Mouse (Mus musculus): ENCODE measurements around the gene Crtc1. TPM values are rescaled to one million over a fixed set of nuclear protein-coding genes. Genes with fewer than 3 reads are reported as not detected.

Gene Crtc1
- polyA plus RNA-seq, 1 experiment: 9.6 TPM

DNA sequence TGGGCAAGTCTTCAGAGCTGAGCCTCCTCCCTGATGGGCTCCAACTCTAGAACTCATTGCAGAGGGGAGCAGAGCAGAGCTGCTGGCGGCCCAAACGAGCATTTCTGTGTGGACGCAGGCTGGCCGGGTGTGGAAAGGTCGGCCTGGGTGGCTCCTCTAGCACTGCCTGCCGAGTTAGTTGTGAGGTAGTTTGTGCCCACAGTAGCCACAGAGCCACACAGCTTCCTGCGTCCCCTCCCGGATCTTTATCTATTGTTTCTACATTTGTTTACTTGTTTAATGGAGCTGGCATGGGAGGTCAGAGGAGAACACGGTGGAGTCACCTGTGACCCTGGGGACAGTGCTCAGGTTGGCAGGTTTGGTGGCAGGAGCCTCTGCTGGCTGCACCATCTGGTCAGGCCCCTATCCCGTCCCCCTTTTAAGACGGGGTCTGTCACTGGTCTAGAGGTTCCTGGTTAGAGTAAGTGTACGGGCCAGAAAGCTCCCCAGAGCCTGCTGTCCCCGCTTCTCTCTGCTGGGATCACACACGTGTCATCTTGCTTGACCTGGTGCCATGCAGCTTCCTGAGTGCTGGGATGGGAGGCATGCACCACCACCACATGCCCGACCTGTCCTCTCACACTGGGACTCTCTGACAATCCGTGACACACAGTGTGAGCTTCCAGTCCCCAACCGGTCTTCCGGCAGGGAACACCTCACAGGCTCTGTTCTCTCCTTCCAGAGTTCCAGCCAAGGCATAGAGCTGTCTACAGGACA is 17.9 kb downstream of the Crtc1 start:
- no peak for TF ChIP-seq POLR2AphosphoS2 (IDR thresholded peaks at IDR 0.05; ENCODE audit: insufficient read length, low read depth)
- TF ChIP-seq REST (IDR thresholded peaks at IDR 0.05; ENCODE audit: insufficient read depth, insufficient read length): no peak
- TF ChIP-seq CEBPB (IDR thresholded peaks at IDR 0.05; ENCODE audit: insufficient read depth, poor library complexity, severe bottlenecking): no peak
- no peak for TF ChIP-seq TCF12 (IDR thresholded peaks at IDR 0.05; ENCODE audit: insufficient read depth, poor library complexity, severe bottlenecking)
- TF ChIP-seq USF1 (IDR thresholded peaks at IDR 0.05; ENCODE audit: low read depth): no peak
- no peak for TF ChIP-seq E2F4 (IDR thresholded peaks at IDR 0.05; ENCODE audit: insufficient read depth)
- TF ChIP-seq MAX (IDR thresholded peaks at IDR 0.05; ENCODE audit: low read depth): no peak
- no peak for TF ChIP-seq MYOG (IDR thresholded peaks at IDR 0.05; ENCODE audit: control insufficient read depth in 1 of 3, insufficient read depth in 1 of 3, insufficient read length in 2 of 3, low read depth in 2 of 3)
- no peak for TF ChIP-seq TCF3 (IDR thresholded peaks at IDR 0.05; ENCODE audit: insufficient read length, low read depth)
- TF ChIP-seq SRF (IDR thresholded peaks at IDR 0.05; ENCODE audit: control insufficient read depth, insufficient read length, low read depth): no peak
- TF ChIP-seq POLR2A (IDR thresholded peaks at IDR 0.05; ENCODE audit: insufficient read length, low read depth): no peak
- TF ChIP-seq MYOD1 (IDR thresholded peaks at IDR 0.05; ENCODE audit: control insufficient read depth in 1 of 3, insufficient read length in 2 of 3, low read depth in 2 of 3): no peak
- no peak overlapping the region for H3K4me3 ChIP-seq
- H3K4me2 ChIP-seq (ENCODE audit: low read depth): no peak overlapping the region
- H3K79me2 ChIP-seq (ENCODE audit: control insufficient read depth, insufficient read depth): no peaks in the 10 kb centered on the region
- no peaks in the 10 kb centered on the region for H3K36me3 ChIP-seq (ENCODE audit: control insufficient read depth, insufficient read depth)
- no peaks in the 10 kb centered on the region for H3K27me3 ChIP-seq (ENCODE audit: control insufficient read depth, insufficient read depth, insufficient read length)
- no peak overlapping the region for H3ac ChIP-seq (ENCODE audit: control insufficient read depth, insufficient read length)

DNA sequence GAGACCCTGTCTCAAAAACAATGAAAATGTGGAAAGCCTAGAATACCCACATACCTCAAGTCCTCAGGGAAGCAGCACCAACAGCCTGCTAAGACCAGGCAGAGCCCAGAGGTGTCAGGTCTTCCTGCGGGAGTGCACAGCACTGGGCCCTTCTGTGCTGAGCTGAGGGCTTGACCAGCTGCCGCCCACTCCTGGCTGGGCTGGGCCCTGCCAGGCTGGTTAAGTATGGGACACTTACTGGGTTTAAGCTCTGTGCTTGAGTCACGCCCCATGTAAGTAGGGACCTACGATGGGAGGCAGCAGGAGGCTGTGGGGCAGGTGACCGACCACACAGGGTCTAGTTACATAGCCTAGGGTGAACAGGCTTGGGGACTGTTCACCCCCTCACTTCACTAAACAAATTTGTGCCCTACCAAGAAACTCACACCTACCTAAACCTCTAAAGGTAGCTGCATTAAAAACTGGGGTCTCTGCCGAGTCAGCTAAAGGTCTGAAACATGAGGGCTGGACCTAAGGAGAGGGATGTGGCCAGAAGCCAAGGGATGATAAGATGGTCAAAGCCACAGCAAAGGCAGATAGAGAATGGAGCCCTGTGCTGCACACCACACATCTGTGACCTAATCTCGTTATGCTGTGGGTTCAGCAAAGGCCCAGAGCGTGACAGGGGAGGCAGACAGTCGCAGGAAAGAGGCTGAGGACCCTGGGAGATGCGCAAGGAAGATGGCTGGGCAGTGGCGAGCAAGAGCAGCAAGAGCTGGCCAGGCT is 19.3 kb downstream of the Crtc1 start:
- TF ChIP-seq SRF (IDR thresholded peaks at IDR 0.05; ENCODE audit: control insufficient read depth, insufficient read length, low read depth): no peak
- TF ChIP-seq MYOG (IDR thresholded peaks at IDR 0.05; ENCODE audit: control insufficient read depth in 1 of 3, insufficient read depth in 1 of 3, insufficient read length in 2 of 3, low read depth in 2 of 3): peak in 2 of 3 experiments; percentile 21 to 54
- TF ChIP-seq MYOD1 (IDR thresholded peaks at IDR 0.05; ENCODE audit: control insufficient read depth in 1 of 3, insufficient read length in 2 of 3, low read depth in 2 of 3): peak in 1 of 3 experiments; percentile 64
- TF ChIP-seq POLR2AphosphoS2 (IDR thresholded peaks at IDR 0.05; ENCODE audit: insufficient read length, low read depth): no peak
- H3ac ChIP-seq (ENCODE audit: control insufficient read depth, insufficient read length): no peak overlapping the region
- H3K4me2 ChIP-seq (ENCODE audit: low read depth): no peak overlapping the region
- H3K79me2 ChIP-seq (ENCODE audit: control insufficient read depth, insufficient read depth): no peaks in the 10 kb centered on the region
- H3K27me3 ChIP-seq (ENCODE audit: control insufficient read depth, insufficient read depth, insufficient read length): no peaks in the 10 kb centered on the region
- no peaks in the 10 kb centered on the region for H3K36me3 ChIP-seq (ENCODE audit: control insufficient read depth, insufficient read depth)
- H3K4me3 ChIP-seq: no peak overlapping the region

DNA sequence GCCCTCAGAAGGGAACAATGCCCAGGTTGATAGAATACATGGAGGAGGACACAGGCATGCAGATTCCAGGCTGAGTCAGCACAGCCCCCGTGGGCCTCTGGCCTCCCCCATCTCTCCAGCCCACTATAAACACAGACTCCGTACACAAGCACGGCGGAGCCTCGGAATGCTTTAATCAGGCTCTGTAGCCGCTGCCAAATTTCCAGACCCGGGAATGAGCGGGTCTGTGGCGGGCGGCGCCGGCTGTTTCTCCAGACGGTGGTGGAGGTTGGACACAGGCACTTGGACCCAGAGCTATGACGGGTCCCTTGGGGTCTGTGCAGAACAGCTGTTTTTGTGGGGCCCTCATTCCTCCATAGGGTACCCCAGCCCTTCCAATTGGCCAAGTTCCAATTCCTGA is 20.4 kb downstream of the Crtc1 start:
- H3K4me3 ChIP-seq: no peak overlapping the region
- no peaks in the 10 kb centered on the region for H3K79me2 ChIP-seq (ENCODE audit: control insufficient read depth, insufficient read depth)
- H3K36me3 ChIP-seq (ENCODE audit: control insufficient read depth, insufficient read depth): no peaks in the 10 kb centered on the region
- no peaks in the 10 kb centered on the region for H3K27me3 ChIP-seq (ENCODE audit: control insufficient read depth, insufficient read depth, insufficient read length)
- H3ac ChIP-seq (ENCODE audit: control insufficient read depth, insufficient read length): no peak overlapping the region
- peak in 1 of 3 experiments; percentile 21 for TF ChIP-seq MYOG (IDR thresholded peaks at IDR 0.05; ENCODE audit: control insufficient read depth in 1 of 3, insufficient read depth in 1 of 3, insufficient read length in 2 of 3, low read depth in 2 of 3)
- TF ChIP-seq POLR2A (IDR thresholded peaks at IDR 0.05; ENCODE audit: insufficient read length, low read depth): no peak
- peak overlapping the region; percentile 18 for H3K4me2 ChIP-seq (ENCODE audit: low read depth)

DNA sequence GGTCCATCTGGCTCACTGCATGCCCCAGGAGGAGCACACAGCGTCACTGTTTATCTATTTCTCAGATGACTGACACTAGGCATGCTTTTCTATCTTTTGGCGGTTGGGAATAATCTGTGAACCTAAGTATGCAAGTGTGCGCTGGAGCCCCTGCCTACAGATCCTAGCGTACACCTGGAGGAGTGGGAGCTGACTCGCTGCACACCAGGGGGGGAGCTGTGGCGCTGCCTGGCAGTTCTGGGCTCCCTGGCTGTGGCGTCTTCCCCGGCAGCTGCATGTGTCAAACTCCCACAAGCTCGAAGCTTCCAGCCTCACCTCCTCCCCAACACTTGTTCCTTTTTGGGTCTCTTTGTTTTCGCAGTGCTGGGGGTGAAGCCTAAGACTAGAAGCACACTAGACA is 21.5 kb downstream of the Crtc1 start:
- Histone ChIP-seq H3K4me3 (no peak overlapping the region), H3K27me3 (ENCODE audit: control insufficient read depth, insufficient read depth, insufficient read length) (no peaks in the 10 kb centered on the region), H3K4me2 (ENCODE audit: low read depth) (no peak overlapping the region), H3ac (ENCODE audit: control insufficient read depth, insufficient read length) (no peak overlapping the region), H3K79me2 (ENCODE audit: control insufficient read depth, insufficient read depth) (no peaks in the 10 kb centered on the region), H3K36me3 (ENCODE audit: control insufficient read depth, insufficient read depth) (no peaks in the 10 kb centered on the region)
- TF ChIP-seq MYOG (IDR thresholded peaks at IDR 0.05; ENCODE audit: control insufficient read depth in 1 of 3, insufficient read depth in 1 of 3, insufficient read length in 2 of 3, low read depth in 2 of 3): peak in 2 of 3 experiments; percentile 23 to 60
- peak in 2 of 3 experiments; percentile 33 to 64 for TF ChIP-seq MYOD1 (IDR thresholded peaks at IDR 0.05; ENCODE audit: control insufficient read depth in 1 of 3, insufficient read length in 2 of 3, low read depth in 2 of 3)
- no peak for TF ChIP-seq MAX (IDR thresholded peaks at IDR 0.05; ENCODE audit: low read depth)
- TF ChIP-seq POLR2AphosphoS2 (IDR thresholded peaks at IDR 0.05; ENCODE audit: insufficient read length, low read depth): no peak

DNA sequence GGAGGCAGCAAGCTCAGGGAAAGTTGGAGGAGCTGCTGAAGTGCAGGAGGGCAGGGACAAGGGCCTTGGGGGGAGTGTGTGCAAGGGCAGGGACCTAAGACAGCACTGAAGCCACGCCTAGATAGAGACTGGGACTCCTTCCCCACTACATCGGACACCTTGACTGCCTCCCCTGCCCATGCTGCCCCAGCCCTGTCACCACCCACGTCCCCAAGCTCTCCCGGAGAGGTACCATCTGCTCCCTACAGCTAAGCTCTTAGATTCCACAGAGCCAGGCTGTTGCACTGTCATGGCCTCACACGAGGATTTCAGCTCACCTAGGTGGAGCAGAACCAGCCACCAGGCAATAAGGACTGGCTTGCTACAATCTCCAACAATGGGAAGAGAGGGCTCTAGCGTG is 22.4 kb downstream of the Crtc1 start:
- H3K27me3 ChIP-seq (ENCODE audit: control insufficient read depth, insufficient read depth, insufficient read length): no peaks in the 10 kb centered on the region
- H3K4me2 ChIP-seq (ENCODE audit: low read depth): no peak overlapping the region
- no peak for TF ChIP-seq CEBPB (IDR thresholded peaks at IDR 0.05; ENCODE audit: insufficient read depth, poor library complexity, severe bottlenecking)
- no peak for TF ChIP-seq E2F4 (IDR thresholded peaks at IDR 0.05; ENCODE audit: insufficient read depth)
- no peak for TF ChIP-seq MAX (IDR thresholded peaks at IDR 0.05; ENCODE audit: low read depth)
- no peak for TF ChIP-seq POLR2AphosphoS2 (IDR thresholded peaks at IDR 0.05; ENCODE audit: insufficient read length, low read depth)
- no peak for TF ChIP-seq TCF3 (IDR thresholded peaks at IDR 0.05; ENCODE audit: insufficient read length, low read depth)
- no peak for TF ChIP-seq REST (IDR thresholded peaks at IDR 0.05; ENCODE audit: insufficient read depth, insufficient read length)
- no peak for TF ChIP-seq MYOD1 (IDR thresholded peaks at IDR 0.05; ENCODE audit: control insufficient read depth in 1 of 3, insufficient read length in 2 of 3, low read depth in 2 of 3)
- TF ChIP-seq SRF (IDR thresholded peaks at IDR 0.05; ENCODE audit: control insufficient read depth, insufficient read length, low read depth): no peak
- TF ChIP-seq MYOG (IDR thresholded peaks at IDR 0.05; ENCODE audit: control insufficient read depth in 1 of 3, insufficient read depth in 1 of 3, insufficient read length in 2 of 3, low read depth in 2 of 3): no peak
- no peak for TF ChIP-seq USF1 (IDR thresholded peaks at IDR 0.05; ENCODE audit: low read depth)
- no peak for TF ChIP-seq POLR2A (IDR thresholded peaks at IDR 0.05; ENCODE audit: insufficient read length, low read depth)
- no peak for TF ChIP-seq TCF12 (IDR thresholded peaks at IDR 0.05; ENCODE audit: insufficient read depth, poor library complexity, severe bottlenecking)
- H3K79me2 ChIP-seq (ENCODE audit: control insufficient read depth, insufficient read depth): no peaks in the 10 kb centered on the region
- no peaks in the 10 kb centered on the region for H3K36me3 ChIP-seq (ENCODE audit: control insufficient read depth, insufficient read depth)
- no peak overlapping the region for H3K4me3 ChIP-seq
- no peak overlapping the region for H3ac ChIP-seq (ENCODE audit: control insufficient read depth, insufficient read length)
